Mouse (Mus musculus) liver, embryonic 14.5 days (tissue): ENCODE data around the gene Cxcl10. TPM values are rescaled to one million over a fixed set of nuclear protein-coding genes. Genes with fewer than 3 reads are reported as not detected.

Source experiments
- ATAC-seq: fragments of 200-750 bp; cut with Nextera tagmentation; 2 replicates; pipeline ENCODE4 v1.8.0; 2017; ENCODE audit warnings: moderate number of reproducible peaks, mild to moderate bottlenecking, moderate library complexity; ENCODE audit not compliant: insufficient read depth
- DNase-seq, 3 experiments: peaks; one replicate each; pipeline ENCODE4 v3.0.0-alpha.2; 2012 to 2013; ENCODE audit warnings: low read depth in 3 of 3, low spot score in 3 of 3
- H3K27ac ChIP-seq: fragments of 300-500 bp; sonication (generic); 2 replicates; pipeline ENCODE4 v1.5.1; 2014; ENCODE audit warnings: moderate library complexity, mild to moderate bottlenecking, control low read depth, inconsistent platforms
- H3K27me3 ChIP-seq: fragments of 300-500 bp; sonication (generic); 2 replicates; pipeline ENCODE4 v1.6.1; 2014; ENCODE audit warnings: mild to moderate bottlenecking, low read length, moderate library complexity; ENCODE audit not compliant: control insufficient read depth, insufficient read depth
- H3K36me3 ChIP-seq: fragments of 300-500 bp; sonication (generic); replicated peaks from 2 replicates; pipeline ENCODE4 v1.6.1; 2014; ENCODE audit warnings: low read depth; ENCODE audit not compliant: control insufficient read depth, insufficient read depth
- H3K4me1 ChIP-seq, 2 experiments: fragments of 200-500 bp in 1 of 2; fragments of 300-500 bp in 1 of 2; sonication (generic) in 1 of 2; replicated peaks; 2 replicates each; pipeline ENCODE4 v1.6.1; 2012 to 2014; ENCODE audit warnings: antibody characterized with exemption in 1 of 2, inconsistent platforms in 1 of 2, low read length in 1 of 2; ENCODE audit not compliant: control insufficient read depth in 2 of 2, insufficient read depth in 2 of 2
- H3K4me2 ChIP-seq: fragments of 300-500 bp; sonication (generic); 2 replicates; pipeline ENCODE4 v1.6.1; 2014; ENCODE audit warnings: low read depth, mild to moderate bottlenecking, control low read depth, moderate library complexity
- H3K4me3 ChIP-seq, 2 experiments: fragments of 200-500 bp in 1 of 2; fragments of 300-500 bp in 1 of 2; sonication (generic) in 1 of 2; 2 replicates each; pipeline ENCODE4 v1.5.1; 2012 to 2014; ENCODE audit warnings: low read depth in 2 of 2, low read length in 2 of 2, mild to moderate bottlenecking in 2 of 2, control low read depth in 1 of 2, inconsistent platforms in 1 of 2, moderate library complexity in 1 of 2; ENCODE audit not compliant: insufficient read depth in 1 of 2
- H3K9ac ChIP-seq: fragments of 300-500 bp; sonication (generic); replicated peaks from 2 replicates; pipeline ENCODE4 v1.6.1; 2014; ENCODE audit warnings: mild to moderate bottlenecking, control low read depth, moderate library complexity
- H3K9me3 ChIP-seq: fragments of 300-500 bp; sonication (generic); 2 replicates; pipeline ENCODE4 v1.6.1; 2016; ENCODE audit warnings: low read length, mixed read lengths; ENCODE audit not compliant: control insufficient read depth
- CTCF ChIP-seq: IDR thresholded peaks from 2 replicates; pipeline ENCODE4 v1.5.1; 2016; ENCODE audit warnings: antibody characterized with exemption, low read depth, control low read depth
- EP300 ChIP-seq: IDR thresholded peaks from 2 replicates; pipeline ENCODE4 v1.6.1; 2016; ENCODE audit warnings: antibody characterized with exemption, low read depth
- WGBS: fragments of 180-500 bp; shearing (Covaris S2); extraction: QIAGEN DNeasy Blood & Tissue Kit; methylation state at CpG from one replicate; pipeline ENCODE4 v1.1.7; 2014; ENCODE audit not compliant: insufficient replicate concordance; 5-methylcytosine and 5-hydroxymethylcytosine counted together
- polyA plus RNA-seq, 2 experiments: library from polyadenylated mRNA; depleted of rRNA in 1 of 2; stranded (reverse) in 1 of 2; unstranded in 1 of 2; fragments of >200 nt; fragmentation: Nextera tagmentation in 1 of 2; extraction: Ambion mirVana in 1 of 2; gene quantifications; 2 replicates each; pipeline versions ENCODE4 v1.2.1 to v1.2.3; 2012 to 2014

The Cxcl10 gene
- polyA plus RNA-seq, 2 experiments, result 4.8 to 10.0 TPM

GRCm38 (mm10) chr5:92376795-92377405 lies 28.2 kb upstream of the Cxcl10 start:
- Histone ChIP-seq H3K9me3 (no peaks in the 10 kb centered on the region), H3K27ac (no peak overlapping the region), H3K36me3 (no peaks in the 10 kb centered on the region), H3K4me3 (no peak overlapping the region), H3K27me3 (no peaks in the 10 kb centered on the region), H3K9ac (no peak overlapping the region), H3K4me1 (peaks cover 0 to 18% of the 10 kb centered on the region in 2 experiments; a peak in 2 of 4 replicates), H3K4me2 (no peak overlapping the region)
- TF ChIP-seq EP300 (no peak), CTCF (no peak)
- WGBS, result 53% methylated on average over 13 of the region's 13 CpGs
- no peak for DNase-seq
- ATAC-seq, result no peak

GRCm38 (mm10) chr5:92375368-92375767 lies 26.7 kb upstream of the Cxcl10 start:
- Histone ChIP-seq H3K27me3 (no peaks in the 10 kb centered on the region), H3K9ac (no peak overlapping the region), H3K4me3 (no peak overlapping the region), H3K9me3 (no peaks in the 10 kb centered on the region), H3K4me2 (peak overlapping the region; percentile 34), H3K36me3 (no peaks in the 10 kb centered on the region), H3K27ac (no peak overlapping the region), H3K4me1 (peaks cover 0 to 25% of the 10 kb centered on the region in 2 experiments; a peak in 3 of 4 replicates)
- 29% methylated on average over 17 of the region's 17 CpGs for WGBS
- ATAC-seq, result peak; percentile 33; the same call in 1 of the 2 replicates
- no peak for TF ChIP-seq EP300
- DNase-seq, result no peak

GRCm38 (mm10) chr5:92374721-92375142 lies 26.0 kb upstream of the Cxcl10 start:
- peak overlapping the region; percentile 34 for H3K4me2 ChIP-seq
- H3K4me1 ChIP-seq, result peaks cover 0 to 27% of the 10 kb centered on the region in 2 experiments; a peak in 3 of 4 replicates
- no peaks in the 10 kb centered on the region for H3K27me3 ChIP-seq
- no peak overlapping the region for H3K4me3 ChIP-seq
- TF ChIP-seq CTCF, result peak; percentile 27
- TF ChIP-seq EP300, result no peak
- no peak overlapping the region for H3K9ac ChIP-seq
- WGBS, result 18% methylated on average over 6 of the region's 6 CpGs
- H3K36me3 ChIP-seq, result no peaks in the 10 kb centered on the region
- DNase-seq (no peak), ATAC-seq (peak; percentile 42)
- H3K9me3 ChIP-seq, result no peaks in the 10 kb centered on the region
- H3K27ac ChIP-seq, result no peak overlapping the region

- H3K4me2 ChIP-seq, result no peak overlapping the region
- no peaks in the 10 kb centered on the region for H3K36me3 ChIP-seq
- TF ChIP-seq EP300 (no peak), CTCF (no peak)
- no peak overlapping the region for H3K27ac ChIP-seq
- no peaks in the 10 kb centered on the region for H3K27me3 ChIP-seq
- 15% methylated on average over 2 of the region's 2 CpGs for WGBS
- H3K4me1 ChIP-seq, result peaks cover 0 to 34% of the 10 kb centered on the region in 2 experiments; a peak in 3 of 4 replicates
- H3K9me3 ChIP-seq, result no peaks in the 10 kb centered on the region
- no peak for ATAC-seq
- H3K9ac ChIP-seq, result no peak overlapping the region
- no peak overlapping the region for H3K4me3 ChIP-seq
- no peak for DNase-seq
These were observed 23.9 kb upstream of the Cxcl10 start for GRCm38 (mm10) chr5:92372605-92373004.

- WGBS, result 73% methylated on average over 14 of the region's 14 CpGs
- ATAC-seq (no peak), DNase-seq (no peak)
- H3K9me3 ChIP-seq, result no peaks in the 10 kb centered on the region
- H3K4me3 ChIP-seq, result no peak overlapping the region
- no peak overlapping the region for H3K9ac ChIP-seq
- peaks cover 0 to 29% of the 10 kb centered on the region in 2 experiments; a peak in 3 of 4 replicates for H3K4me1 ChIP-seq
- TF ChIP-seq EP300 (no peak), CTCF (no peak)
- no peak overlapping the region for H3K4me2 ChIP-seq
- no peaks in the 10 kb centered on the region for H3K36me3 ChIP-seq
- no peak overlapping the region for H3K27ac ChIP-seq
- no peaks in the 10 kb centered on the region for H3K27me3 ChIP-seq
These were observed 22.8 kb upstream of the Cxcl10 start for GRCm38 (mm10) chr5:92371361-92371976.
